Mouse (Mus musculus) lung, postnatal 0 days (tissue): ENCODE results near the gene Kdm6b.
A peak's percentile ranks its signal among the peaks of the same experiment; 100 is the strongest.

Experiments used
- CTCF ChIP-seq: IDR thresholded peaks from 2 replicates; pipeline ENCODE4 v1.5.1; 2016; ENCODE audit warnings: antibody characterized with exemption, mild to moderate bottlenecking
- EP300 ChIP-seq: IDR thresholded peaks from 2 replicates; pipeline ENCODE4 v1.6.1; 2016; ENCODE audit warnings: antibody characterized with exemption, mild to moderate bottlenecking, control low read depth

GRCm38 (mm10) chr11:69369215-69369989 is 44.1 kb downstream of the Kdm6b start, which contains the start of gene Chd3:
- TF ChIP-seq CTCF (no peak), EP300 (0 out of 2 replicates have a peak, but pooled peaks have one; percentile 7)
